Mouse (Mus musculus) forebrain, embryonic 10.5 days (tissue): Measurements from ENCODE around the gene Hspa12a. TPM values are rescaled to one million over a fixed set of nuclear protein-coding genes. Genes with fewer than 3 reads are reported as not detected.

Experiments
- DNase-seq: peaks from one replicate; pipeline ENCODE4 v3.0.0-alpha.2; 2017; ENCODE audit warnings: low spot score; ENCODE audit errors: extremely low spot score
- H3K27ac ChIP-seq: fragments of 300-500 bp; sonication (generic); 2 replicates; pipeline ENCODE4 v1.5.1; 2016; ENCODE audit warnings: mild to moderate bottlenecking
- H3K27me3 ChIP-seq: fragments of 300-500 bp; sonication (generic); 2 replicates; pipeline ENCODE4 v1.6.1; 2016; ENCODE audit warnings: mild to moderate bottlenecking; ENCODE audit not compliant: poor library complexity, severe bottlenecking
- H3K36me3 ChIP-seq: fragments of 300-500 bp; sonication (generic); replicated peaks from 2 replicates; pipeline ENCODE4 v1.6.1; 2016; ENCODE audit warnings: mild to moderate bottlenecking, moderate library complexity
- H3K4me1 ChIP-seq: fragments of 300-500 bp; sonication (generic); 2 replicates; pipeline ENCODE4 v1.6.1; 2016
- H3K4me3 ChIP-seq: fragments of 300-500 bp; sonication (generic); 2 replicates; pipeline ENCODE4 v1.5.1; 2016; ENCODE audit warnings: mild to moderate bottlenecking, moderate library complexity
- H3K9me3 ChIP-seq: fragments of 300-500 bp; sonication (generic); 2 replicates; pipeline ENCODE4 v1.6.1; 2016; ENCODE audit warnings: mild to moderate bottlenecking, moderate library complexity
- WGBS: fragments of 180-500 bp; shearing (Covaris S2); methylation state at CpG from one replicate; pipeline ENCODE4 v1.1.7; 2016; 5-methylcytosine and 5-hydroxymethylcytosine counted together
- polyA plus RNA-seq: library from polyadenylated mRNA; unstranded; fragments of >200 nt; fragmentation: Nextera tagmentation; extraction: Ambion mirVana; gene quantifications from 2 replicates; pipeline ENCODE4 v1.2.1, GENCODE M21; 2016

Hspa12a gene
- polyA plus RNA-seq, 1 experiment from 2014 or later, result 5.7 TPM

DNA sequence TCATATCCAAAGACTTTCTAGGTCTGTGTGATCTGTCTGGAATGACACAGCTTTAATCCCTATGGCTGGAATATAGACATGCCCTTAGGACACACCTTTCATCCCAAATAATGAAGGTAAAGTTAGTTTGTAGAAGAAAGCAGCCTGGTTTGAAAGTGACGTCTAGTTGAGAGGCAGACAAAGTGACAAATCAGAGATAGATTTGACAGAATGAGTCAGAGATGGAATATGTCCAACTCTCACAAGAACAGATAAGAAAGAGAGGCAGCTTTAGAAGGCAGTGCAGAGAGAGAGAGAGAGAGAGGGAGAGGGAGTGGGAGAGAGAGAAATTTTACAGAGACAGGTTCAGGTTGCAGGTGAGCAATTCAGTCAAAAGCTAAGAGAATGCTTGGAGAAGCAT, 119.1 kb downstream of the Hspa12a start:
- Histone ChIP-seq H3K27ac (no peak overlapping the region), H3K4me3 (no peak overlapping the region), H3K36me3 (no peaks in the 10 kb centered on the region), H3K9me3 (no peaks in the 10 kb centered on the region), H3K4me1 (no peaks in the 10 kb centered on the region), H3K27me3 (no peaks in the 10 kb centered on the region)
- WGBS, result 87% methylated on average over 1 of the region's 1 CpGs
- DNase-seq, result no peak

DNA sequence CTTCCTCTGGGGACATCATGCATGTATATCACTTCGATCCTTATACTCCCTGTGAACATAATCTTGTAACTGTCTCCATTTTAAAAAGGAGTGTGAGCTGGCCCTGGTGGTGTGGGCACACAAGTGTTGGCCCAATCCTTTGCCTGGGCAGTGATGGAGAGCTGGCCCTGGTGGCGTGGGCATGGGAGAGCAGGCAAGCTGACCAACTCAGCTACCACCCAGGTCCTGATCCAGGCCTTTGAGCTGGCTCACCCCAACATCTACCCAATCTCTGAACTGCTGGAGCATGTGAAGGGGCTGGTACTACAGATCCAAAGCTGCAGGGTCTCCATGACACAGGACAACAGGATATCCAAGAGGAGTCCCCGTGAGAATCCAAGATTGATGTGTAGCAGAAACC, 120.2 kb downstream of the Hspa12a start:
- H3K4me3 ChIP-seq, result no peak overlapping the region
- WGBS, result 95% methylated on average over 3 of the region's 3 CpGs
- H3K27me3 ChIP-seq, result no peaks in the 10 kb centered on the region
- H3K4me1 ChIP-seq, result no peaks in the 10 kb centered on the region
- H3K36me3 ChIP-seq, result no peaks in the 10 kb centered on the region
- DNase-seq, result no peak
- H3K27ac ChIP-seq, result no peak overlapping the region
- no peaks in the 10 kb centered on the region for H3K9me3 ChIP-seq

DNA sequence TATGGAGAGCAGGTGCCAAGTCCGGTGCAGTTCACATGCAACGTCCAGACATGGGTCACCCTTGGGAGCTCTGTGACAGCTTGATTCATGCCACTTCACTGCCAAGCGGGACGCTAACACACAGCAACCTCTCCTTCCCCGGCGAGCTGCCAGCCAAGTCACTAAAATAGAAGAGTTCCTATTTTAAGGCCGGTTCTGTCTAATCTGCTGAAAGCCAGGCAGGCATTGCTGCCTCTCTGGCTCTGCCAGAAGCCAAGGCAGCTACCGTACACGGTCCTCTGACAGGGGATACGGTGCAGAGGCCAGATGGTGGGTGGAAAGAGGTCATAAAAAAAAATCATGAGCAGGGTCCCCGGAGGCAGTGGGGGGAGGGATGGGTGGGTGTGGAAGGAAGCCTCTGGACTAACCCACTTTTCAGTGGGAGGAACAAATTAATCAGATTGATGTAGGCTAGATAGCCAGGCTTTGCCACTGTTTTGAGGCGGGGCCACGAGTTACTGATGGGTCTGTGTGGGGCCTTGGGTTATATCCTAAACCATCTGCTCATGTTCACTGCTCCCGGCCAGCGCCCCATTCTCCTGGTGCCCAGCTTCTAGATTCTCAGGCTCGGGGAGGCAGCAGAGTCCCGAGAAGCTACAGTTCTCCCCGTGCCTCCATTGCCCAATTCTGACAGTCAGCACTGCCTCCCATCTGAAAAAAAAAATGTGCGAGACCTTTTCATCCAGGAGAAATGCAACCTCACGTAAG, 120.8 kb downstream of the Hspa12a start:
- Histone ChIP-seq H3K27ac (0 out of 2 replicates have a peak overlapping the region, but pooled peaks have one; percentile 20), H3K27me3 (no peaks in the 10 kb centered on the region), H3K4me1 (no peaks in the 10 kb centered on the region), H3K9me3 (no peaks in the 10 kb centered on the region), H3K4me3 (no peak overlapping the region), H3K36me3 (no peaks in the 10 kb centered on the region)
- no peak for DNase-seq
- 91% methylated on average over 20 of the region's 20 CpGs for WGBS

DNA sequence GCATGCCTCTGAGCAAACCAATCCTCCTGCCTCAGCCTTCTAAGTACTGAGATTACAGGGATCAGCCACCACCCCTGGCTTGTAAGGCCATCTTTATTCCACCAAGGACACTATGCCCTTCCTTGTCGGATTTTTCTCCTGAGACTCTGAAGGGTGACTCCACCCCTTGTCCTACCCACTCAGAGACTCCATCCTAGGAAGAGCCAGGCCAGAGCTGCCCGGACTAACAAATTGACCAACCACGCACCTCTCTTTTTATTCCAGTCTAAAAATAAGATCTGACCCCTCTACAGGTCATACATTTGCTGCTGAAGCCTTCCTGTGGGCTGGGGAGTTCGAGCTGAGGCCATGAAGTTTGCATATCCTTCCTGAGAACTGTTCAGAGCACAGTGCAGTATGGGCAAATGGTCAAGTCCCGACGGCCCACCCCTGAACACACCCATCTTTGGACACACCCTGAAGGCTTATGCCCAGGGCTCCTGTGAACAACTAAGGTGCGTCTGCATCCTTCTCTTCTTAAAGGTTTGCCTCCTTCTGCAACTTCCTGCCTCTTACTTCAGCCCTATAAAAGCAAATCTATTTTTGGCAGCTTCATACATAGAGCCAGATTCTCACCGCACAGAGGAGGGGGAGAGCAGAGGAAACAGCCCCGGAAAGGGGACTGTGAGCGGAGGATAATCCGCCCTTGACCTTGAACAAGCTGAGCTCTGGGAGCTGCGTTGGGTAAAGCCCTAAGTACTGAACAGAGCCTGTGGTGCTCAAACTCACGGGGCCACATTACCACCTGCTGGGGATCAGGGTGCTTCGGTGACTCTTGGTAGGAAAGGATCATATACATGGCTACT, 124.7 kb downstream of the Hspa12a start:
- Histone ChIP-seq H3K9me3 (no peaks in the 10 kb centered on the region), H3K27me3 (no peaks in the 10 kb centered on the region), H3K36me3 (no peaks in the 10 kb centered on the region), H3K27ac (no peak overlapping the region), H3K4me1 (no peaks in the 10 kb centered on the region), H3K4me3 (no peak overlapping the region)
- DNase-seq, result no peak
- 87% methylated on average over 14 of the region's 14 CpGs for WGBS

GRCm38 (mm10) chr19:58817398-58817797, 126.1 kb downstream of the Hspa12a start:
- H3K27ac ChIP-seq, result no peak overlapping the region
- H3K9me3 ChIP-seq, result no peaks in the 10 kb centered on the region
- DNase-seq, result no peak
- H3K4me1 ChIP-seq, result no peaks in the 10 kb centered on the region
- no peak overlapping the region for H3K4me3 ChIP-seq
- H3K36me3 ChIP-seq, result no peaks in the 10 kb centered on the region
- 90% methylated on average over 11 of the region's 11 CpGs for WGBS
- H3K27me3 ChIP-seq, result no peaks in the 10 kb centered on the region

GRCm38 (mm10) chr19:58816453-58817041, 126.9 kb downstream of the Hspa12a start:
- Histone ChIP-seq H3K27ac (no peak overlapping the region), H3K27me3 (no peaks in the 10 kb centered on the region), H3K36me3 (no peaks in the 10 kb centered on the region), H3K4me1 (no peaks in the 10 kb centered on the region), H3K4me3 (no peak overlapping the region), H3K9me3 (no peaks in the 10 kb centered on the region)
- 89% methylated on average over 17 of the region's 17 CpGs for WGBS
- DNase-seq, result no peak

DNA sequence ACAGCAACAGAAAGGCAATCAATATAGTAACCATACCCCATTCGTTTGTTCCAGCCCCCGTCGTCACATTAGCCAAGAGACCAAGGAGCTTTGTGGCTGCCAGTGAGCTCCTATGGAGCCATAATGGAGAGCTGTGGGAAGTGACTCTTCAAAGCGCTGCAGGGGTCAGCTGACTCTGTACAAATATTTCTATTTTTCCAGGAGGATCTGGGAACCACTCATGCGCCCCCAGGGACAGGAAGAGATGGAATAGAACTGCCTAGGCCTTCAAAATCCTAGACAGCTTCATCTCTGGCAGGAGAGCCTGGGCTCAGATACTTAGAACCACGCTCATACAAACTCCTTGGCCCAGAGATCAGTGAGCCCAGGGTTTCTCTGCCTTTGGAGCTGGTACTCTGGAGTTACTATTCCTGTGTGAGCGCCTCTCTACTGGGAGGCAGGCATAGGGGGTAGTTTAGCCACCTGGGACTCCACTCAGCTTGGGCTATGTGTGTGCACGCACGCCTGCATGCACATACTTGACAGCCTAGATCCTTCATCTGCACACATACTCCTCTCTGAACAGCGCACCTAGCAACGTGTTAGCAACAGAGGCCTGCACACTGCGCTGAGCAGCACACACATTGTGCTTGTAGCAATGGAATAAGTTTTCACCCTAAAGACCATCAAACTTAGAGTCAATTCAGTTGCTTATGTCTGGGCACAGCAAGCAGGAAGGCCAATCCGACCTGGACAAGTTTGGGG, 128.1 kb downstream of the Hspa12a start:
- Histone ChIP-seq H3K4me1 (no peaks in the 10 kb centered on the region), H3K9me3 (no peaks in the 10 kb centered on the region), H3K27me3 (no peaks in the 10 kb centered on the region), H3K36me3 (no peaks in the 10 kb centered on the region), H3K27ac (no peak overlapping the region), H3K4me3 (no peak overlapping the region)
- 90% methylated on average over 13 of the region's 13 CpGs for WGBS
- DNase-seq, result no peak

- 88% methylated on average over 5 of the region's 5 CpGs for WGBS
- no peak for DNase-seq
- H3K36me3 ChIP-seq, result no peaks in the 10 kb centered on the region
- H3K9me3 ChIP-seq, result no peaks in the 10 kb centered on the region
- H3K4me3 ChIP-seq, result no peak overlapping the region
- H3K27me3 ChIP-seq, result no peaks in the 10 kb centered on the region
- no peak overlapping the region for H3K27ac ChIP-seq
- H3K4me1 ChIP-seq, result no peaks in the 10 kb centered on the region
Measured at GRCm38 (mm10) chr19:58810536-58810935, 132.9 kb downstream of the Hspa12a start.

GRCm38 (mm10) chr19:58808864-58809263, 134.6 kb downstream of the Hspa12a start:
- Histone ChIP-seq H3K27ac (no peak overlapping the region), H3K9me3 (no peaks in the 10 kb centered on the region), H3K4me3 (no peak overlapping the region), H3K4me1 (no peaks in the 10 kb centered on the region), H3K27me3 (no peaks in the 10 kb centered on the region), H3K36me3 (0 out of 2 replicates have a peak, but pooled peaks cover under 1% of the 10 kb centered on the region)
- DNase-seq, result no peak
- 82% methylated on average over 6 of the region's 6 CpGs for WGBS

DNA sequence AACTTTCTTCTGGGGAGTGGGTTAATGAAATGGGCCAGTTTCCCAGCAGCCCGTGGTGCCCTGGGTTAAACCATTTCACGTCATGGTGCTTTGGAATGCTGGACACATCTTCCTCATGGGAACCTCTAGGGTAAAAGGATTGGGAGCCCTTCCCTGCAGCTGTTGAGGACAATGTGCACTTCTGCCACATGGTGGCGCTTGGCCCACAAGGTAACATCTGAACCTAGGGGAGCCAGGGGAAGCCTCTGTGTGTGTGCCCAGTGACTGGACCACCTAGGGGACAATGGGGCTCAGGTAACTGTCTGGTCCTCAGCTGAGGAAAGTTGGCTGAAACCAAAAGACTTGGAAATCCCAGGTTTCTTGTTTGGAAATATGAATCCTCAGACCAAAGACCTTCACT, 137.1 kb downstream of the Hspa12a start:
- 0 out of 2 replicates have a peak, but pooled peaks cover 3% of the 10 kb centered on the region for H3K36me3 ChIP-seq
- no peaks in the 10 kb centered on the region for H3K27me3 ChIP-seq
- H3K9me3 ChIP-seq, result no peaks in the 10 kb centered on the region
- DNase-seq, result peak; percentile 66
- no peak overlapping the region for H3K4me3 ChIP-seq
- H3K27ac ChIP-seq, result no peak overlapping the region
- H3K4me1 ChIP-seq, result no peaks in the 10 kb centered on the region
- WGBS, result 7% methylated on average over 3 of the region's 3 CpGs

- 0 out of 2 replicates have a peak, but pooled peaks cover 3% of the 10 kb centered on the region for H3K36me3 ChIP-seq
- H3K4me3 ChIP-seq, result no peak overlapping the region
- WGBS, result 88% methylated on average over 9 of the region's 9 CpGs
- no peaks in the 10 kb centered on the region for H3K4me1 ChIP-seq
- H3K27ac ChIP-seq, result no peak overlapping the region
- DNase-seq, result no peak
- H3K27me3 ChIP-seq, result no peaks in the 10 kb centered on the region
- no peaks in the 10 kb centered on the region for H3K9me3 ChIP-seq
Measured at GRCm38 (mm10) chr19:58805191-58805779, 138.2 kb downstream of the Hspa12a start.

GRCm38 (mm10) chr19:58795114-58795669, 148.3 kb downstream of the Hspa12a start:
- Histone ChIP-seq H3K36me3 (peaks cover 12% of the 10 kb centered on the region), H3K4me3 (no peak overlapping the region), H3K9me3 (0 out of 2 replicates have a peak, but pooled peaks cover 4% of the 10 kb centered on the region), H3K27me3 (no peaks in the 10 kb centered on the region), H3K4me1 (peaks cover 15% of the 10 kb centered on the region), H3K27ac (0 out of 2 replicates have a peak overlapping the region, but pooled peaks have one; percentile 11)
- 84% methylated on average over 12 of the region's 12 CpGs for WGBS
- no peak for DNase-seq
